In the genomic region with DNA sequence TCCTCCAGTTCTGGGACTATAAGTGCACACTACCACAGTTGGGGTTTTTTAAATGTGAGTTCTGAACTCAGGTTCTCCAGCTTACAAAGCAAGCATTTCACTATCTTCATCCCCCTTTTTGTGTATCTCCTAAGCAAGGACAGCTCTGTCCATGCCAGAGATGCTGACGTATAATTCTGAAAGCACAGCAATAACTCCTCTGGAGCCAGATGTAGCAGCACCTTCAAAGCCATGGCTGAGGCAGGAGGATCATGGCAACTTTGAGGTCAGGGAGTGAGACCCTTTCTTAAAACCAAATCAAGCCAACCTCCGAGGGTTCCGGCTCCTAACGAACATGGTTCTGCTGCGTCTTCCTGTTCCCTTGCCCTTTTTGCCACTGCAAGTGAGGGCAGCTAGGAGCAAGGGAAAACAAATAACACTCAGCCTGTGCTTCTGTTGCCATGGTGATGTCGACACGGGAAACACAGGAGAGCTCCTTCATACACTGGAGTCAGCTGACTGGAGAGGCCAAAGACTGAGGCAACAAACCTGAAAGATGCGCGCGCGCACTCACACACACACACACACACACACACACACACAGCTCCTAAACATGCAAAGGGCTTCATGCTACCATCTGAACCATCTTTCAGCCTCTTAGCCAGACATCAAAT, we compare ENCODE assay signal across 11 mouse cellular contexts. TPM values are rescaled to one million over a fixed set of nuclear protein-coding genes. Genes with fewer than 3 reads are reported as not detected.
A peak's percentile ranks its signal among the peaks of the same experiment; 100 is the strongest.
DNase-seq lines count a peak whose midpoint lies in the region; ATAC-seq and TF ChIP-seq lines count a peak whose summit lies in the region.
"Had no signal": no experiment of that assay in that cellular context is flagged by ENCODE, and none has a peak within 500 bp of the region (broad histone marks: within the 10 kb centered on the region; RNA-seq: fewer than 3 reads in every experiment).

No protein-coding gene starts in this region.

- H3K9me3 ChIP-seq in forebrain, embryonic 10.5 days, result no peaks in the 10 kb centered on the region
- 0 out of 2 replicates have a peak, but pooled peaks cover under 1% of the 10 kb centered on the region for H3K9me3 ChIP-seq in neural tube, embryonic 12.5 days
- H3K9me3 ChIP-seq: lung, embryonic 15.5 days had no signal

- H3K4me2 ChIP-seq in neural tube, embryonic 12.5 days (replicated peaks), result no peak overlapping the region; the same call in 1 of the 2 replicates
- H3K4me2 ChIP-seq: lung, embryonic 15.5 days had no signal

- TF ChIP-seq CTCF in layer of hippocampus, adult 2 months (conservative IDR thresholded peaks at IDR 0.05), result no peak

- ATAC-seq in neural tube, embryonic 12.5 days (ENCODE audit: low FRiP score, low read depth), result peak; percentile 81
- no peak for ATAC-seq in cerebellum, adult (ENCODE audit: insufficient number of reproducible peaks, low FRiP score, low TSS enrichment)

- H3K4me1 ChIP-seq in forebrain, embryonic 10.5 days, result peaks cover 48% of the 10 kb centered on the region
- peaks cover 23% of the 10 kb centered on the region for H3K4me1 ChIP-seq in neural tube, embryonic 12.5 days
- H3K4me1 ChIP-seq: lung, embryonic 15.5 days had no signal

- no peak overlapping the region for H3K9ac ChIP-seq in neural tube, embryonic 12.5 days
- H3K9ac ChIP-seq: lung, embryonic 15.5 days had no signal

- H3K27ac ChIP-seq in layer of hippocampus, adult 2 months, result peak overlapping the region; percentile 96
- H3K27ac ChIP-seq in forebrain, embryonic 10.5 days, result peak overlapping the region; percentile 81
- H3K27ac ChIP-seq in neural tube, embryonic 12.5 days, result no peak overlapping the region
- H3K27ac ChIP-seq: heart, adult 2 months; lung, embryonic 15.5 days had no signal

- 52% methylated on average over 11 of the region's 11 CpGs for WGBS in forebrain, embryonic 10.5 days
- 47% methylated on average over 11 of the region's 11 CpGs for WGBS in neural tube, embryonic 12.5 days

- H3K36me3 ChIP-seq in forebrain, embryonic 10.5 days (replicated peaks), result no peaks in the 10 kb centered on the region
- H3K36me3 ChIP-seq in neural tube, embryonic 12.5 days, result no peaks in the 10 kb centered on the region
- H3K36me3 ChIP-seq: lung, embryonic 15.5 days had no signal

- H3K27me3 ChIP-seq in forebrain, embryonic 10.5 days (ENCODE audit: poor library complexity, severe bottlenecking), result peaks cover 4% of the 10 kb centered on the region; the same call in 1 of the 2 replicates
- no peaks in the 10 kb centered on the region for H3K27me3 ChIP-seq in neural tube, embryonic 12.5 days (replicated peaks)
- H3K27me3 ChIP-seq: lung, embryonic 15.5 days had no signal

- no peak for DNase-seq in layer of hippocampus, adult 2 months (ENCODE audit: low spot score in 2 of 2)
- no peak for DNase-seq in layer of hippocampus, adult 9-10 months (ENCODE audit: low spot score)
- DNase-seq in forebrain, embryonic 10.5 days (ENCODE audit: extremely low spot score, low spot score), result peak; percentile 54
- peak; percentile 75 to 85 for DNase-seq in lung, adult 18-20 months
- DNase-seq in cerebellum, adult 9-11 months, result no peak
- no peak for DNase-seq in kidney, postnatal 25 days
- DNase-seq: heart, adult 2 months had no signal

- no peak overlapping the region for H3K4me3 ChIP-seq in layer of hippocampus, adult 2 months
- H3K4me3 ChIP-seq in forebrain, embryonic 10.5 days, result no peak overlapping the region
- no peak overlapping the region for H3K4me3 ChIP-seq in neural tube, embryonic 12.5 days
- H3K4me3 ChIP-seq: heart, adult 2 months; lung, embryonic 15.5 days had no signal

RNA-seq across cellular contexts. Expression of a gene that starts 14.0 kb away (rescaled TPM):
- 100 to 1,000 TPM; 184 to 202 TPM for total RNA-seq in layer of hippocampus, adult 2 months (2021)
- polyA plus RNA-seq in forebrain, embryonic 10.5 days (2016; fragmentation: Nextera tagmentation; extraction: Ambion mirVana), result 34.7 and 46.8 TPM in 2 replicates
- 204 and 222 TPM in 2 replicates for polyA plus RNA-seq in neural tube, embryonic 12.5 days (2016; fragmentation: Nextera tagmentation; extraction: Ambion mirVana)

RNA-seq across cellular contexts. Expression of a gene that starts 16.1 kb away (rescaled TPM):
- 1 to 10 TPM; 5.8 to 7.2 TPM for total RNA-seq in layer of hippocampus, adult 2 months (2021)
- polyA plus RNA-seq in forebrain, embryonic 10.5 days (2016; fragmentation: Nextera tagmentation; extraction: Ambion mirVana), result 6.0 and 6.9 TPM in 2 replicates
- 11.9 and 12.9 TPM in 2 replicates for polyA plus RNA-seq in neural tube, embryonic 12.5 days (2016; fragmentation: Nextera tagmentation; extraction: Ambion mirVana)

RNA-seq across cellular contexts. Expression of a gene that starts 20.3 kb away (rescaled TPM):
- not detected for total RNA-seq in layer of hippocampus, adult 2 months (2021)
- polyA plus RNA-seq in forebrain, embryonic 10.5 days (2016; fragmentation: Nextera tagmentation; extraction: Ambion mirVana), result 0.62 and 0.81 TPM in 2 replicates
- 0.81 and 0.96 TPM in 2 replicates for polyA plus RNA-seq in neural tube, embryonic 12.5 days (2016; fragmentation: Nextera tagmentation; extraction: Ambion mirVana)
- total RNA-seq: adrenal gland, postnatal 36 days; heart, adult 2 months had no signal

RNA-seq across cellular contexts. Expression of a gene that starts 20.9 kb away (rescaled TPM):
- 10 to 100 TPM; 41.3 to 44.4 TPM for total RNA-seq in layer of hippocampus, adult 2 months (2021)
- 70.9 and 74.5 TPM in 2 replicates for polyA plus RNA-seq in forebrain, embryonic 10.5 days (2016; fragmentation: Nextera tagmentation; extraction: Ambion mirVana)
- polyA plus RNA-seq in neural tube, embryonic 12.5 days (2016; fragmentation: Nextera tagmentation; extraction: Ambion mirVana), result 65.1 and 67.6 TPM in 2 replicates

RNA-seq across cellular contexts. Expression of a gene that starts 51.0 kb away (rescaled TPM):
- 10 to 100 TPM; 41.3 to 47.2 TPM for total RNA-seq in layer of hippocampus, adult 2 months (2021)
- 37.6 and 38.1 TPM in 2 replicates for polyA plus RNA-seq in forebrain, embryonic 10.5 days (2016; fragmentation: Nextera tagmentation; extraction: Ambion mirVana)
- polyA plus RNA-seq in neural tube, embryonic 12.5 days (2016; fragmentation: Nextera tagmentation; extraction: Ambion mirVana), result 47.3 and 55.5 TPM in 2 replicates

Comparison
In these comparisons a context has a peak if more than half of its experiments do, and no peak if none do; other contexts are left out.
1. DNase-seq: peak in forebrain, embryonic 10.5 days (single experiment) and lung, adult 18-20 months (2 of 2); none in layer of hippocampus, adult 2 months (0 of 2), layer of hippocampus, adult 9-10 months (single experiment), cerebellum, adult 9-11 months (single experiment) and kidney, postnatal 25 days (0 of 2).